Mouse (Mus musculus) CH12.LX (cell line): ENCODE measurements around the gene Cped1.

Experiments
- CTCF ChIP-seq, 2 experiments: IDR thresholded peaks in 1 of 2; conservative IDR thresholded peaks in 1 of 2; 2 replicates each; pipeline ENCODE4 v1.5.1; 2011 to 2012; ENCODE audit warnings: low read depth in 2 of 2, low read length in 2 of 2, improper control_type of control experiment in 1 of 2, inconsistent platforms in 1 of 2, mild to moderate bottlenecking in 1 of 2, moderate library complexity in 1 of 2
- EP300 ChIP-seq: IDR thresholded peaks from 2 replicates; pipeline ENCODE4 v1.6.1; 2011; ENCODE audit warnings: low read length, improper control_type of control experiment
- GABPA ChIP-seq: IDR thresholded peaks from 2 replicates; pipeline ENCODE4 v1.6.1; 2012; ENCODE audit warnings: low read depth, low read length, improper control_type of control experiment, inconsistent platforms; ENCODE audit not compliant: insufficient replicate concordance
- MEF2A ChIP-seq: IDR thresholded peaks from 2 replicates; pipeline ENCODE4 v1.6.1; 2014; ENCODE audit warnings: low read depth, mild to moderate bottlenecking, inconsistent platforms, low read length, improper control_type of control experiment, borderline replicate concordance
- POLR2A ChIP-seq: IDR thresholded peaks from 2 replicates; pipeline ENCODE4 v1.6.1; 2011; ENCODE audit warnings: low read depth, mild to moderate bottlenecking, improper control_type of control experiment, low read length
- TBP ChIP-seq: conservative IDR thresholded peaks from 2 replicates; pipeline ENCODE4 v1.6.1; 2011; ENCODE audit warnings: low read depth, low read length, improper control_type of control experiment
- UBTF ChIP-seq: IDR thresholded peaks from 2 replicates; pipeline ENCODE4 v1.6.1; 2012; ENCODE audit warnings: low read depth, mild to moderate bottlenecking, inconsistent platforms, low read length, improper control_type of control experiment, moderate library complexity

GRCm38 (mm10) chr6:22064341-22064740 lies 78.6 kb downstream of the Cped1 start:
- TF ChIP-seq CTCF (conservative IDR thresholded peaks at IDR 0.05 in 1 of 2, IDR thresholded peaks at IDR 0.05 in 1 of 2; ENCODE audit: low read depth in 2 of 2, low read length in 2 of 2) (no peak), GABPA (no peak), POLR2A (no peak), EP300 (no peak), MEF2A (no peak), TBP (no peak), UBTF (no peak)
